Mouse (Mus musculus) left cerebral cortex, postnatal 25 days (tissue): Measurements from ENCODE around the gene Def6. TPM values are rescaled to one million over a fixed set of nuclear protein-coding genes. Genes with fewer than 3 reads are reported as not detected.
"Not testable (repeated sequence)": the region's sequence is repeated elsewhere in the genome, so short reads cannot be mapped to it uniquely, and the experiment has no call there.

Source experiments
- DNase-seq, 2 experiments: peaks; one replicate each; pipeline ENCODE4 v3.0.0; 2022; ENCODE audit warnings: low spot score in 2 of 2, mixed read lengths in 1 of 2
- intact Hi-C: fragments of 180-260 bp; cut with DNase I; formaldehyde crosslinking; loops from one replicate; pipeline ENCODE4 v1.15.1; 2025
- total RNA-seq, 2 experiments: library from RNA; stranded (reverse); gene quantifications; 2 replicates each; pipeline ENCODE4 v1.2.3; 2021

The Def6 gene
- total RNA-seq, 2 experiments from 2014 or later = 2.9 to 3.1 TPM

DNA sequence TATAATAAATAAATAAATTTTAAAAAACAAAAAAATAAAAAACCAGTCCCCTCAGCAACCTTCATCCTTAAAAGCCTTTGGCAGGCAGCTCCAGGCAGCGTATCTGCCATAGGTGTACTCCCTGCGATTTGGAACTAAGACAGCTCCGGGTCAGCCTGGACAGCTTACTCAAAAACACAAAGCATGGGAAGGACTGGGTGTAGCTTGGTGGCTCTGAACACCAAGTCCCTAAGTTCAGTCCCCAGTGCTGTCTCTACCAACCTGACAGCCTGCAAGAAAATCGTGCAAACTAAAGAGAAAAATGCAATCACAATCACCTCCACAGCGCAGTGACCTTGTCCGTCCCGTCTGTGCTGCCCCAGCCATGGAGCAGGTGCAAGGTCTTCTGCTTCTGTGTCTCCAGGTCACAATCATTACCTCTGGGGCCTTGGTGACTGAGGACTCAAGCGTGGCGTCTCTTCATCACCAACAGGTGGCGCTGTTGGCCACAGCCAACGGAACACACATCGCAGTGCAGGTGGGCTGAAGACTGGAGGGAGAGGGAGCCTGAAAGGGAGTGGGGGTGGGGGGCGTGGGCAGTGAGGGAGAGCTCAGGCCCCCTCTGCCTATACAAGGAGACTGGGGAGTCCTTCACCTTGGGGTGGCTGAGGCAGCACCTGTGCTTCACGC is 3.4 kb upstream of the Def6 start:
- DNase-seq = peak; percentile 39 to 51
- intact Hi-C loops = no loop called here

- intact Hi-C loops = loop anchor here (5.0 kb wide), 1 partner anchor 107 kb away; the partner anchor contains the start of gene Fance
- no peak for DNase-seq
Observed at GRCm38 (mm10) chr17:28205443-28205842, 2.1 kb upstream of the Def6 start.

GRCm38 (mm10) chr17:28207092-28207491 is 486 bp upstream of the Def6 start:
- intact Hi-C loops = loop anchor here (5.0 kb wide), 1 partner anchor 105 kb away; the partner anchor contains the start of gene Fance
- no peak for DNase-seq

- intact Hi-C loops = loop anchor here (5.0 kb wide), 1 partner anchor 104 kb away; the partner anchor contains the start of gene Fance
- no peak for DNase-seq
Observed at GRCm38 (mm10) chr17:28208314-28208612, 685 bp downstream of the Def6 start.

- intact Hi-C loops = loop anchor here (5.0 kb wide), 1 partner anchor 103 kb away; the partner anchor contains the start of gene Fance
- no peak for DNase-seq
Observed at GRCm38 (mm10) chr17:28209457-28210110, 2.0 kb downstream of the Def6 start.

DNA sequence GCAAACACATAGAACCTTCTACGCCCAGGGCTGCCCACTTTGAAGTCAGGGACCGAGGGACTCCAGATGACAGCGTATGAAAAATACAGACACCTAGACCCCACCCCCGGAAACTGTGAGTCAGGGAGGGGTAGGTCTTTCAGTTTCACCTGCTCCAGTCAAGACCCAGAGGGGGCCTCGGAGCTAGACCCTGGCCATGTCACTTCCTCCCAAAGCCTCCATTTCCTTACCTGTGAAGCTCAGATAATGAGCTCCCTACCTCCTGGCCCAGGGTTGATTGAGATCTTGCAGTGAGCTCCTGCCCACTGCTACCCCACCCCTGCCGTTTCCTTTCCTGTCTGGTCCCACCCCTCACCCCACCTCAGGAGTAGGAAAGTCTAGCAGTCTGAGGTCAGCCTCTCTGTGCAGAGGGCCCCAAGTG is 4.4 kb downstream of the Def6 start:
- no peak for DNase-seq
- intact Hi-C loops = no loop called here

- intact Hi-C loops = no loop called here
Observed at GRCm38 (mm10) chr17:28212391-28212790, 4.8 kb downstream of the Def6 start.

GRCm38 (mm10) chr17:28213236-28213635 is 5.7 kb downstream of the Def6 start:
- no peak for DNase-seq
- intact Hi-C loops = no loop called here

More at GRCm38 (mm10) chr17:28212391-28212790, 4.8 kb downstream of the Def6 start:
- no peak for DNase-seq

GRCm38 (mm10) chr17:28216791-28217190 is 9.2 kb downstream of the Def6 start:
- DNase-seq = no peak
- intact Hi-C loops = no loop called here

DNA sequence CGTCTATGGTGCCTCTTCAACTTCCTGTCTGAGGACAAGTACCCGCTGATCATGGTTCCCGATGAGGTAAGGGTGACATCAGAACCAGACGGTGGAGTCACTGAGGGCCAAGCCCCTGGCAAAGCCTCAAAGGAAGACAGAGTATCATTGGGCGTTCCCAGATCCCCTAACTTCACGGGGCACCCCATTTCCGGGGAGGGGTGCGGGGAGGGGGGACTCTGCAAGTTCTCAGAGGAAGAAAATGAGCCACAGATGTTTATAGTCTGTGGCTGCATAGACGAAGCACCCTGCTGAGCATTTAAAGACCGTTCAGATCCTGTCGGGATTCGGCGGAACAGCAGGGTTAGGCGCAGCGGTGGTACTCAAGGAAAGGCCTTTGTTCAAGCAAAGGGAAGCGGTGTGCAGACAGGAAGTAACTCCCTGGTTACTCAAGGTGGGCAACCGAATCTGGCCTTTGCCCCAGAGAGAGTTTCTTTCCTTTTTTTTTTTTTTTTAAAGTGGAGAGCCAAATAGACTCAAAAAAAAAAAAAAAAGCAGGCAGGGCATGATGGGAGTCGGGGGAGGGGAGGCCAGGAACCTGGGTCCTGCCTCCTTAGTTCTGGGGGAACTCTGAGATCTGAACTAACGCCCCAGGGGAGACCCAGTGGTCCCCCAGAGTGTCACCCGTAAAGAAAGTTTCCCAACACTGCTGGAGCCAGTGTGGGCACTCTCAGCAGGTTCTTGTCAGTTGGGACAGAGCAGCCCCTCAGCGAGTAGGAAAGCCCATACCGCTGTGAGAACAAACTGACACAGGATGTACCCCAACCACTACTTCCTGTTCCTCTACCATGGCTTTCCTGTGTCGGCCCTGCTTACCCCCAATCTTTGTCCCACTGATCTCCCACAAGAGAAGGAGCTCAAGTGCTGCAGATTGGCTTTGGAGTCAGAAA is 10.4 kb downstream of the Def6 start:
- intact Hi-C loops = no loop called here
- peak in 1 of 2 experiments; percentile 25 for DNase-seq

GRCm38 (mm10) chr17:28222463-28222862 is 14.9 kb downstream of the Def6 start:
- intact Hi-C loops, DNase-seq: not testable (repeated sequence)

DNA sequence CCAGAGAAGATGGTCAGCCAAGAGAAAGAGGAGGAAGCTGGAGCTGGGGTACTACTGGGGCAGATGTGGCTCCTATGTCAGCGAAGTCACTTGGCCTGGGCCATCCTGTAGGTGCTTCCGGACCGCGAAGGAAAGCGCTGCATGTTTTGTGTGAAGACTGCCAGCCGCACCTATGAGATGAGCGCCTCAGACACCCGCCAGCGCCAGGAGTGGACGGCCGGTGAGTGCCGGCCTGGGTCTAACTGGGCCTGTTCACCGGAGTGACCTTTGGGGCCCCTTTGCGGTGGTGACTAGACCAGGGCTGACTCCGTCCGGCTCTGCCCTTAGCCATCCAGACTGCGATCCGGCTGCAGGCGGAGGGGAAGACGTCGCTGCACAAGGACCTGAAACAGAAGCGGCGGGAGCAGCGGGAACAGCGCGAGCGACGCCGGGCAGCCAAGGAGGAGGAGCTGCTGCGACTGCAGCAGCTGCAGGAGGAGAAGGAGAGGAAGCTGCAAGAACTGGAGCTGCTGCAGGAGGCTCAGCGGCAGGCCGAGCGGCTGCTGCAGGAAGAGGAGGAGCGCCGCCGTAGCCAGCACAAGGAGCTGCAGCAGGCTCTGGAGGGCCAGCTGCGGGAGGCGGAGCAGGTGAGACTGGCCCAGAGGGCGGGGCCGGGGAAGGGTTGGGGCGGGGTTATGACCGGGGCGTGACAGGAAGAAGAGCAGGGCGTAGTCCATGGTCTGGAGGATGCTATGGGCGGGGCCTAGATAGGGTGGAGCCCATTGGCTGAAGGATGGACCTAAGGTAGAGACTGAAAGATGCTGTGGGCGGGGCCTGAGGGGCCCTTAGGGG is 16.2 kb downstream of the Def6 start:
- intact Hi-C loops = no loop called here
- DNase-seq = peak; percentile 77 to 93

DNA sequence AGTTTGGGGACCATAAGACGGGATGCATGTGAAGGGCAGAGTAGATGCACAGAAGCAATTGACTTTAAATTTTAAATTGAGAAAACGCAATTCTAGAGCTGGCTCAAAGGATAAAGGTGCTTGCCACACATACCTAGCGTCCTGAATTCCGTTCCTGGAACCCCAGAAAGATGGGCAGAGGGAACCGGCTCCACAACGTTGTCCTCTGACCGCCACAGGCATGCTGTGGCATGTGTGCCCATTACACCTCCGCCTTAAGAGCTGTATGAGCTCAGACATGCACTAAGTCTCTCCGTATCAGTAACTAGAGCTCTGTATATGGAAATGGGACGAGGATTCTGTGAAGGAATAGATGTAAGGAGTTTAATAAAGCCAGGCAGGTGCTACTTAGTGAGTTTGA is 17.0 kb downstream of the Def6 start:
- intact Hi-C loops = no loop called here
- DNase-seq = no peak

GRCm38 (mm10) chr17:28226014-28226413 is 18.4 kb downstream of the Def6 start:
- intact Hi-C loops = loop anchor here (1.0 kb wide), 1 partner anchor 82 kb away; no protein-coding TSS in a partner anchor
- peak; percentile 89 to 97 for DNase-seq

- DNase-seq = no peak
- intact Hi-C loops = loop anchor here (5.0 kb wide), 1 partner anchor 97 kb away; the partner anchor contains the start of gene Rpl10a
Observed at GRCm38 (mm10) chr17:28230486-28230885, 22.9 kb downstream of the Def6 start.

- no peak for DNase-seq
- intact Hi-C loops = loop anchor here (5.0 kb wide), 1 partner anchor 96 kb away; the partner anchor contains the start of gene Rpl10a
Observed at GRCm38 (mm10) chr17:28231026-28231736, 23.6 kb downstream of the Def6 start.

DNA sequence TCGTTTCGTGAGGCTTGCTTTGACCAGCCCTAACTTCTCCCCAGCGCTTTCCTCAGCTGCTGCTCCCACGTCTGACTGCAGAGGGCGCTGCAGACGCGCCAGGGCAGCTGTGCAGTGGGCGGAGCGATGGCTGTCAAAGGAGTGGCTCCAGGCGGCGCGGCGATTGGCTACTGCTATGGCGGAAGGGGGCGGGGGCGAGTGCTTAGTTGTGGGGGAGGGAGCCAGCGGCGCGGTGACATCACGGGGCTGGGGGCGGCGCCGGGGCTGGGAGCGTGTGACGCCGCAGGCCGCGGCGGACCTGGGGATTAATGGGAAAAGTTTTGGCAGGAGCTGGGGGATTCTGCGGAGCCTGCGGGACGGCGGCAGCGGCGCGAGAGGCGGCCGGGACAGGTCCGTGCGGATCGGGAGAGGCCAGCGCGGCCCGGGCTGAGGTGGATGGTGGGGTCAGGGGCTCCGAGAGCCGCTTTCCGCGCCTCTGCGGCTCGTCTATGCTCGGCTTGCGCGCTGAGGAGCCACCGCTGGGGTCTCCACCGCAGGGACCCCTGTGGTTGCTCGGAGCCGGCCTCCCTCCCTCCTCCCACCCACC is 25.0 kb downstream of the Def6 start, which contains the start of gene Ppard:
Gene Ppard, plus strand, starts transcription at position 226 of the 586 bp plus-strand sequence.
- intact Hi-C loops = loop anchor here (1.0 to 5.0 kb wide), 3 partner anchors 77 to 290 kb away; partner anchors contain the start of gene Rpl10a

More for the DNA sequence above, 25.0 kb downstream of the Def6 start, which contains the start of gene Ppard:
- peak; percentile 97 to 98 for DNase-seq
